Mouse (Mus musculus): ENCODE data around the gene Kcnk18.

Gene Kcnk18

GRCm38 (mm10) chr19:59218991-59219390 is at the start of gene Kcnk18:
TSS of gene Kcnk18 (plus strand) at chr19:59219214.
- no peak for DNase-seq

GRCm38 (mm10) chr19:59169936-59170765 is 48.9 kb upstream of the Kcnk18 start, which contains the start of gene Vax1:
TSS of gene Vax1 (minus strand) at chr19:59170056.
- DNase-seq = no peak

- DNase-seq = no peak
Measured at GRCm38 (mm10) chr19:59170766-59171095, 48.3 kb upstream of the Kcnk18 start.

GRCm38 (mm10) chr19:59171151-59171870 is 47.7 kb upstream of the Kcnk18 start:
- no peak for DNase-seq

- DNase-seq = no peak
Measured at GRCm38 (mm10) chr19:59171871-59172245, 47.2 kb upstream of the Kcnk18 start.

- DNase-seq = no peak
Measured at GRCm38 (mm10) chr19:59172781-59173180, 46.2 kb upstream of the Kcnk18 start.

GRCm38 (mm10) chr19:59173341-59174015 is 45.5 kb upstream of the Kcnk18 start:
- no peak for DNase-seq

DNA sequence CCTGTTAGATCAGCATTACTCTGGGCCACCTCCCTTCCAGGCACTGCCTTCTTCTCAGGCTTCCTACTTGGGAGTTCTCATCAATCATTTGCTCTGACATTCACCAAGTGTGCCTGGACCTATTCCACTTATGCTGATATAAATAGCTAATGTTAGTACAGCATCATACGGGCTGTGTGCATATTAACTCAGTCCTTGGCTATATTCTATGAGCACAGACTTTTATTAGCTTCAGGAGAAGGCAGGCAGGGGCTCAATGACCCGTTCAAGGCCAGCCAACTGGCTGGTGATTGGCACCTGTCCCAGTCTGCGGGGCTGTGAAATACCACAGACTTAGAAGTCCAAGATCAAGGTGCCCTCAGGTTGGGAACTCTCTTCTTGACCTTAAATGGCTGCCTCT is 35.0 kb upstream of the Kcnk18 start:
- DNase-seq = no peak

GRCm38 (mm10) chr19:59188981-59189380 is 30.0 kb upstream of the Kcnk18 start:
- no peak for DNase-seq

- DNase-seq = no peak
Measured at GRCm38 (mm10) chr19:59190431-59191122, 28.4 kb upstream of the Kcnk18 start.

DNA sequence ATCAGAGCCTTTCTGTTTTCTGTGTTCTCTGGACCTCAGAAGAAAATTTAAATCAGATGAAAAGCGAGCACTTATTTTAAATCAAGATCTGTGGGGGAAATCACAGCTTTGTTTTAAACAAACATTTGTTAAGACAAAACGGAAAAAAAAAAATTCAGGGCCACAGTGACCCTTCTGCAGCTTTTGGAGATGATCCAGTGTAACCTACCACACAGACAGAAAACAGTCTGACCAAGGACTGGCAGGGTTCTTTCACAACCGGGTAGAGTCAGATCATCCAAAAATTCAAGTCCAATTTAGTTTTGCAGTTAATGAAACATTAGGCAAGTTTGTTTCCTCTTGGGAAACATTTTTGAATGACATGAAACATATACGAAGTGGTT is 27.9 kb upstream of the Kcnk18 start:
- DNase-seq = no peak

- no peak for DNase-seq
Measured at GRCm38 (mm10) chr19:59192491-59192890, 26.5 kb upstream of the Kcnk18 start.

GRCm38 (mm10) chr19:59193456-59193855 is 25.6 kb upstream of the Kcnk18 start:
- no peak for DNase-seq

GRCm38 (mm10) chr19:59193986-59194820 is 24.8 kb upstream of the Kcnk18 start:
- no peak for DNase-seq

- DNase-seq = no peak
Measured at GRCm38 (mm10) chr19:59195181-59195770, 23.7 kb upstream of the Kcnk18 start.

DNA sequence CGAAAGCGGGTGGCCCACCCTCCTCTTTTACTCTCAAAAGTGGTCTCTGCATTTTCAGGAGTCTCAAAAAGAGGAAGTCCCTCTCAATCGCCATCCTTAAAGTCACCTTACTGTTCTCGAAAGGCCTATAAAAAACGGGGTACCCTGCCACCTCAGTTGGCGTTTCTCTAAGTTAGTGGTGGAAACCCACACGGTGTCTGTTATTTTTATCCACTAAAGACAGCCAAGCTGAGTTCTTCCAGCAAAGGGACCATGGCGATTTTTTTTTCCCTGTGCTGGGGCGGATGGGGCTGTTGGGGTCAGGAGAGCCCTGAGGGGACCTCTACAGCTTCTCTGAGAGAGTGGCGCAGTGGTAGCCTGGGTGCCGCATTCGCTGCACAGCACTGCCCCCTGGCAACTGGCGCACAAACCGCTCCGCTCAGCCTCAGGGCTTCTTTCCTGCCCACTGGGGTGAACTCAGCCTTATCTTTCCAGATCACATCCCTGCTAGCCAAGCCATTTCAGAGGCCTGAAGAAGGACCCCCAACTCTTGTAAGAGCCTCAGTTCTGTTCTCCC is 22.8 kb upstream of the Kcnk18 start:
- peak in 1 of 2 experiments; percentile 29 for DNase-seq

- DNase-seq = peak; percentile 35 to 46
Measured at GRCm38 (mm10) chr19:59198161-59198560, 20.9 kb upstream of the Kcnk18 start.

- peak; percentile 35 to 42 for DNase-seq
Measured at GRCm38 (mm10) chr19:59208475-59208874, 10.5 kb upstream of the Kcnk18 start.

DNA sequence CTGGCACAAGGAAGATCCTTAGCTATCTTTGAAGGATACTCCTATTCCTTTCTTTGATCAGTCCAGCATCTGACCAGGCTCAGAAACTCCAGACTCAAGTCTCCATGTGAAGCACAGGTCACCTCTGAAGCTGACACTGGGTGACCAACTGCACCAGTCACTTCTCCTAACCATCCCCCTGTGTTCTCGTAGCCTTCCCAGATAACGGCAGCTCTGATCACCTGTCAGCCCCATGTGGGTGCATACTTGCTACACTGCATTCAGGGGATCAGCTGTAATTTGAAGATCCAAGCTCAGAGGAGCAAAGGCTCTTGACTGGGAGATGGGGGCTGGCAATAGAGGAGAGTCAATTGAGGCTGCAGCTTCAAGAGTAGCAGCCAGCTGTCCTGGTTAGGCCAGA is 10.0 kb upstream of the Kcnk18 start:
- no peak for DNase-seq

GRCm38 (mm10) chr19:59216891-59217290 is 2.1 kb upstream of the Kcnk18 start:
- no peak for DNase-seq

GRCm38 (mm10) chr19:59221131-59221530 is 2.1 kb downstream of the Kcnk18 start:
- DNase-seq = no peak
